Mouse (Mus musculus) midbrain, embryonic 15.5 days (tissue): ENCODE results near the gene Mical2. TPM values are rescaled to one million over a fixed set of nuclear protein-coding genes. Genes with fewer than 3 reads are reported as not detected.
A peak's percentile ranks its signal among the peaks of the same experiment; 100 is the strongest.

ENCODE experiments used
- ATAC-seq: fragments of 200-750 bp; cut with Nextera tagmentation; replicated peaks from 2 replicates; pipeline ENCODE4 v1.8.0; 2017; ENCODE audit warnings: moderate TSS enrichment
- H3K27ac ChIP-seq: fragments of 300-500 bp; sonication (generic); 2 replicates; pipeline ENCODE4 v1.5.1; 2015; ENCODE audit warnings: mild to moderate bottlenecking, inconsistent platforms
- H3K27me3 ChIP-seq: fragments of 300-500 bp; sonication (generic); replicated peaks from 2 replicates; pipeline ENCODE4 v1.6.1; 2015; ENCODE audit warnings: inconsistent platforms
- H3K36me3 ChIP-seq: fragments of 300-500 bp; sonication (generic); replicated peaks from 2 replicates; pipeline ENCODE4 v1.6.1; 2015; ENCODE audit warnings: inconsistent platforms
- H3K4me1 ChIP-seq: fragments of 300-500 bp; sonication (generic); 2 replicates; pipeline ENCODE4 v1.6.1; 2015; ENCODE audit warnings: inconsistent platforms
- H3K4me2 ChIP-seq: fragments of 300-500 bp; sonication (generic); 2 replicates; pipeline ENCODE4 v1.6.1; 2015; ENCODE audit warnings: inconsistent platforms, mild to moderate bottlenecking, moderate library complexity
- H3K4me3 ChIP-seq: fragments of 300-500 bp; sonication (generic); 2 replicates; pipeline ENCODE4 v1.5.1; 2015; ENCODE audit warnings: mild to moderate bottlenecking, inconsistent platforms
- H3K9ac ChIP-seq: fragments of 300-500 bp; sonication (generic); 2 replicates; pipeline ENCODE4 v1.6.1; 2015; ENCODE audit warnings: mild to moderate bottlenecking, inconsistent platforms
- H3K9me3 ChIP-seq: fragments of 300-500 bp; sonication (generic); 2 replicates; pipeline ENCODE4 v1.6.1; 2016; ENCODE audit warnings: inconsistent platforms
- WGBS: fragments of 180-500 bp; shearing (Covaris S2); methylation state at CpG from one replicate; pipeline ENCODE4 v1.1.7; 2015; ENCODE audit warnings: mixed read lengths; 5-methylcytosine and 5-hydroxymethylcytosine counted together
- polyA plus RNA-seq: library from polyadenylated mRNA; unstranded; fragments of >200 nt; fragmentation: Nextera tagmentation; extraction: Ambion mirVana; gene quantifications from 2 replicates; pipeline ENCODE4 v1.2.1, GENCODE M21; 2015

Mical2 gene
- polyA plus RNA-seq, 1 experiment from 2014 or later = 2.8 TPM

- Histone ChIP-seq H3K9ac (no peak overlapping the region), H3K4me2 (no peak overlapping the region), H3K27ac (no peak overlapping the region), H3K36me3 (no peaks in the 10 kb centered on the region), H3K27me3 (no peaks in the 10 kb centered on the region), H3K4me1 (no peaks in the 10 kb centered on the region), H3K9me3 (no peaks in the 10 kb centered on the region), H3K4me3 (no peak overlapping the region)
- 55% methylated on average over 8 of the region's 8 CpGs for WGBS
- no peak for ATAC-seq
These were observed 70.0 kb downstream of the Mical2 start for GRCm38 (mm10) chr7:112295426-112296221.

- WGBS = 72% methylated on average over 9 of the region's 9 CpGs
- no peaks in the 10 kb centered on the region for H3K36me3 ChIP-seq
- H3K4me2 ChIP-seq = no peak overlapping the region
- no peaks in the 10 kb centered on the region for H3K4me1 ChIP-seq
- H3K27ac ChIP-seq = no peak overlapping the region
- H3K9me3 ChIP-seq = no peaks in the 10 kb centered on the region
- no peaks in the 10 kb centered on the region for H3K27me3 ChIP-seq
- ATAC-seq = no peak
- no peak overlapping the region for H3K4me3 ChIP-seq
- H3K9ac ChIP-seq = no peak overlapping the region
These were observed 72.4 kb downstream of the Mical2 start for GRCm38 (mm10) chr7:112298032-112298431.

- no peak overlapping the region for H3K4me3 ChIP-seq
- H3K9ac ChIP-seq = no peak overlapping the region
- H3K4me2 ChIP-seq = no peak overlapping the region
- H3K27ac ChIP-seq = no peak overlapping the region
- H3K27me3 ChIP-seq = no peaks in the 10 kb centered on the region
- H3K9me3 ChIP-seq = no peaks in the 10 kb centered on the region
- ATAC-seq = no peak
- 76% methylated on average over 3 of the region's 3 CpGs for WGBS
- H3K4me1 ChIP-seq = no peaks in the 10 kb centered on the region
- H3K36me3 ChIP-seq = no peaks in the 10 kb centered on the region
These were observed 73.3 kb downstream of the Mical2 start for GRCm38 (mm10) chr7:112298871-112299422.

GRCm38 (mm10) chr7:112299521-112300096 is 74.0 kb downstream of the Mical2 start:
- 74% methylated on average over 10 of the region's 10 CpGs for WGBS
- H3K9ac ChIP-seq = no peak overlapping the region
- H3K27me3 ChIP-seq = no peaks in the 10 kb centered on the region
- H3K9me3 ChIP-seq = no peaks in the 10 kb centered on the region
- H3K4me3 ChIP-seq = no peak overlapping the region
- H3K36me3 ChIP-seq = no peaks in the 10 kb centered on the region
- no peak overlapping the region for H3K4me2 ChIP-seq
- no peak for ATAC-seq
- H3K27ac ChIP-seq = no peak overlapping the region
- H3K4me1 ChIP-seq = no peaks in the 10 kb centered on the region

- no peaks in the 10 kb centered on the region for H3K9me3 ChIP-seq
- no peaks in the 10 kb centered on the region for H3K36me3 ChIP-seq
- H3K4me2 ChIP-seq = no peak overlapping the region
- H3K4me1 ChIP-seq = no peaks in the 10 kb centered on the region
- no peak overlapping the region for H3K27ac ChIP-seq
- no peak overlapping the region for H3K4me3 ChIP-seq
- ATAC-seq = no peak
- H3K9ac ChIP-seq = no peak overlapping the region
- H3K27me3 ChIP-seq = no peaks in the 10 kb centered on the region
- WGBS = 79% methylated on average over 5 of the region's 5 CpGs
These were observed 74.5 kb downstream of the Mical2 start for GRCm38 (mm10) chr7:112300141-112300540.

- no peak for ATAC-seq
- Histone ChIP-seq H3K27me3 (no peaks in the 10 kb centered on the region), H3K4me1 (no peaks in the 10 kb centered on the region), H3K36me3 (no peaks in the 10 kb centered on the region), H3K9ac (no peak overlapping the region), H3K27ac (no peak overlapping the region), H3K4me2 (no peak overlapping the region), H3K4me3 (no peak overlapping the region), H3K9me3 (no peaks in the 10 kb centered on the region)
These were observed 75.4 kb downstream of the Mical2 start for GRCm38 (mm10) chr7:112301052-112301451.

GRCm38 (mm10) chr7:112304382-112304781 is 78.7 kb downstream of the Mical2 start:
- Histone ChIP-seq H3K9me3 (no peaks in the 10 kb centered on the region), H3K4me3 (no peak overlapping the region), H3K4me1 (no peaks in the 10 kb centered on the region), H3K9ac (no peak overlapping the region), H3K36me3 (no peaks in the 10 kb centered on the region), H3K27me3 (no peaks in the 10 kb centered on the region), H3K27ac (no peak overlapping the region), H3K4me2 (no peak overlapping the region)
- WGBS = 72% methylated on average over 8 of the region's 8 CpGs
- no peak for ATAC-seq

GRCm38 (mm10) chr7:112309289-112310016 is 83.8 kb downstream of the Mical2 start:
- H3K4me3 ChIP-seq = no peak overlapping the region
- H3K9me3 ChIP-seq = no peaks in the 10 kb centered on the region
- WGBS = 84% methylated on average over 11 of the region's 11 CpGs
- no peak overlapping the region for H3K27ac ChIP-seq
- peaks cover 5% of the 10 kb centered on the region; the same call in 1 of the 2 replicates for H3K4me1 ChIP-seq
- H3K27me3 ChIP-seq = no peaks in the 10 kb centered on the region
- no peak overlapping the region for H3K9ac ChIP-seq
- H3K4me2 ChIP-seq = no peak overlapping the region
- no peak for ATAC-seq
- H3K36me3 ChIP-seq = no peaks in the 10 kb centered on the region

- no peak overlapping the region for H3K4me3 ChIP-seq
- no peak overlapping the region for H3K9ac ChIP-seq
- no peaks in the 10 kb centered on the region for H3K9me3 ChIP-seq
- ATAC-seq = no peak
- H3K4me1 ChIP-seq = peaks cover 5% of the 10 kb centered on the region; the same call in 1 of the 2 replicates
- H3K36me3 ChIP-seq = no peaks in the 10 kb centered on the region
- no peaks in the 10 kb centered on the region for H3K27me3 ChIP-seq
- no peak overlapping the region for H3K4me2 ChIP-seq
- WGBS = 93% methylated on average over 4 of the region's 4 CpGs
- H3K27ac ChIP-seq = no peak overlapping the region
These were observed 84.3 kb downstream of the Mical2 start for GRCm38 (mm10) chr7:112310017-112310360.

- WGBS = 82% methylated on average over 5 of the region's 5 CpGs
- Histone ChIP-seq H3K4me2 (no peak overlapping the region), H3K4me1 (peaks cover 5% of the 10 kb centered on the region; the same call in 1 of the 2 replicates), H3K27me3 (no peaks in the 10 kb centered on the region), H3K36me3 (no peaks in the 10 kb centered on the region), H3K9me3 (no peaks in the 10 kb centered on the region), H3K4me3 (no peak overlapping the region), H3K9ac (no peak overlapping the region), H3K27ac (peak overlapping the region; percentile 60; the same call in 1 of the 2 replicates)
- no peak for ATAC-seq
These were observed 87.6 kb downstream of the Mical2 start for GRCm38 (mm10) chr7:112313211-112313610.

- WGBS = 29% methylated on average over 5 of the region's 5 CpGs
- Histone ChIP-seq H3K4me3 (no peak overlapping the region), H3K9ac (no peak overlapping the region), H3K4me1 (peaks cover 5% of the 10 kb centered on the region; the same call in 1 of the 2 replicates), H3K27me3 (no peaks in the 10 kb centered on the region), H3K36me3 (no peaks in the 10 kb centered on the region), H3K4me2 (no peak overlapping the region), H3K9me3 (no peaks in the 10 kb centered on the region), H3K27ac (0 out of 2 replicates have a peak overlapping the region, but pooled peaks have one; percentile 60)
- peak; percentile 74; the same call in 1 of the 2 replicates for ATAC-seq
These were observed 88.0 kb downstream of the Mical2 start for GRCm38 (mm10) chr7:112313670-112314069.

- H3K9me3 ChIP-seq = no peaks in the 10 kb centered on the region
- no peaks in the 10 kb centered on the region for H3K36me3 ChIP-seq
- 89% methylated on average over 1 of the region's 1 CpGs for WGBS
- H3K4me3 ChIP-seq = no peak overlapping the region
- no peak overlapping the region for H3K9ac ChIP-seq
- no peaks in the 10 kb centered on the region for H3K27me3 ChIP-seq
- no peak overlapping the region for H3K27ac ChIP-seq
- peaks cover 5% of the 10 kb centered on the region; the same call in 1 of the 2 replicates for H3K4me1 ChIP-seq
- no peak for ATAC-seq
- H3K4me2 ChIP-seq = no peak overlapping the region
These were observed 90.6 kb downstream of the Mical2 start for GRCm38 (mm10) chr7:112316239-112316638.
